Mouse (Mus musculus) brain, embryonic 14.5 days (tissue): ENCODE data around the gene Klhl21.

ENCODE experiments used
- CTCF ChIP-seq: fragments of 200-500 bp; IDR thresholded peaks from 2 replicates; pipeline ENCODE4 v1.5.1; 2012; ENCODE audit warnings: inconsistent platforms, mild to moderate bottlenecking, moderate library complexity, borderline replicate concordance; ENCODE audit not compliant: insufficient read depth, insufficient read length; ENCODE audit errors: extremely low read depth
- POLR2A ChIP-seq: fragments of 200-500 bp; IDR thresholded peaks from 2 replicates; pipeline ENCODE4 v1.6.1; 2012; ENCODE audit warnings: mild to moderate bottlenecking, inconsistent platforms, borderline replicate concordance; ENCODE audit not compliant: poor library complexity, insufficient read depth, insufficient read length, severe bottlenecking; ENCODE audit errors: extremely low read depth

- TF ChIP-seq POLR2A: no peak
- TF ChIP-seq CTCF: no peak
Observed at GRCm38 (mm10) chr4:152024525-152024924, 15.9 kb downstream of the Klhl21 start.
